Mouse (Mus musculus): ENCODE measurements around the gene Myl4. TPM values are rescaled to one million over a fixed set of nuclear protein-coding genes. Genes with fewer than 3 reads are reported as not detected.

The Myl4 gene
- total RNA-seq, 1 experiment: 9.1 TPM

DNA sequence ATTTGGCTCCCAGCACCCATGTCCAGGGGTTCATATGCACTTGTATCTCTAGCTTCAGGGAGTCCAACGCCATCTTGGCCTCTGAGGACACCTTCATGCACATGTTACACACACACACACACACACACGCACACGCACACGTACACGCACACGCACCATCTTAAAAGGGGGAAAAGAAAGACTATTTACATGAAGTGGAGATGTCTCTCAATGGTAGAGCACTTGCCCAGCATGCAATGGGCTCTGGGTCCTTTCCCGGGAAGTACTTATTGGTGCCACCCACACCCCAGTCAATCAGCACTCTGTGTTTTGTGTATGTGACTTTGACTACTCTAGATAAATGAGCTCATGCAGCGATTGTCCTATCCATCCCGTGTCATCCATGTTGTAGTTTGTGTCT lies 37.4 kb downstream of the Myl4 start:
- in situ Hi-C loops (cut with MboI; ENCODE audit: low sequenced_read_pairs in 2 of 2, unreplicated experiment in 2 of 2): no loop called here
- TF ChIP-seq CHD2 (IDR thresholded peaks at IDR 0.05; ENCODE audit: low read depth, low read length) (no peak), MAFK (IDR thresholded peaks at IDR 0.05; ENCODE audit: insufficient read depth, low read depth, low read length) (no peak), ZNF384 (IDR thresholded peaks at IDR 0.05; ENCODE audit: low read depth, low read length) (no peak), ZC3H11A (IDR thresholded peaks at IDR 0.05; ENCODE audit: borderline replicate concordance, low read depth, low read length) (no peak), HCFC1 (IDR thresholded peaks at IDR 0.05; ENCODE audit: borderline replicate concordance, insufficient read depth, low read length) (no peak)
- Histone ChIP-seq H3K4me3 (ENCODE audit: insufficient read depth in 1 of 2, low read depth in 1 of 2, low read length in 2 of 2, poor library complexity in 1 of 2, severe bottlenecking in 1 of 2) (no peak overlapping the region), H3K9me3 (ENCODE audit: control insufficient read depth, insufficient read depth, low read depth, low read length) (no peaks in the 10 kb centered on the region), H3K36me3 (ENCODE audit: control insufficient read depth, insufficient read depth, low read length, poor library complexity, severe bottlenecking) (no peaks in the 10 kb centered on the region), H3K27ac (ENCODE audit: insufficient read depth, low read depth, low read length, poor library complexity, severe bottlenecking) (no peak overlapping the region), H3K4me1 (ENCODE audit: control insufficient read depth in 2 of 2, insufficient read depth in 2 of 2, low read length in 2 of 2, poor library complexity in 1 of 2) (peaks cover 0 to 12% of the 10 kb centered on the region in 2 experiments; a peak in 2 of 4 replicates), H3K9ac (ENCODE audit: insufficient read depth, low read depth, low read length, poor library complexity, severe bottlenecking) (no peak overlapping the region)
- no peak for DNase-seq (ENCODE audit: low read depth, low spot score)

DNA sequence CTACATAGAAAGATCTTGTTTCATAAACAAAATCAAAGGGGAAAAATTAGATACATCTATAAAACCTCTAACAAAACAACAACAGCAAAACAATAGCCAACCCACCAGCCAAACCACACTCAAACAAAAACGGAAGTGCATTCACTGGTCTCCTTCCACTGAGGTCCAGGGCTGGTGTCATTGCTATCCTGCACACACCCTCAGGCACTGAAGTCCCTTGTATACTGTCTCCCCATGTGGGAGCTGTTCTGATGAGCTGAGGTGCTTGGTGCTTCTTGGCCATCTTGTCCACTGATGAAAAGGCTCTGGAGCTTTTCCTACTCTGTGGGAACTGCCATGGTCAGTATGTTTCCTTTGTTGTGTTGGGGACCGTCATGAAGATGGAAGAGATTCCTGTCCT lies 38.0 kb downstream of the Myl4 start:
- in situ Hi-C loops (cut with MboI; ENCODE audit: low sequenced_read_pairs in 2 of 2, unreplicated experiment in 2 of 2): no loop called here
- no peak for DNase-seq (ENCODE audit: low read depth, low spot score)
- H3K27ac ChIP-seq (ENCODE audit: insufficient read depth, low read depth, low read length, poor library complexity, severe bottlenecking): no peak overlapping the region
- TF ChIP-seq ZC3H11A (IDR thresholded peaks at IDR 0.05; ENCODE audit: borderline replicate concordance, low read depth, low read length) (no peak), ZNF384 (IDR thresholded peaks at IDR 0.05; ENCODE audit: low read depth, low read length) (no peak), MAFK (IDR thresholded peaks at IDR 0.05; ENCODE audit: insufficient read depth, low read depth, low read length) (no peak)
- H3K36me3 ChIP-seq (ENCODE audit: control insufficient read depth, insufficient read depth, low read length, poor library complexity, severe bottlenecking): no peaks in the 10 kb centered on the region
- no peak overlapping the region for H3K9ac ChIP-seq (ENCODE audit: insufficient read depth, low read depth, low read length, poor library complexity, severe bottlenecking)
- no peak overlapping the region for H3K4me3 ChIP-seq (ENCODE audit: insufficient read depth in 1 of 2, low read depth in 1 of 2, low read length in 2 of 2, poor library complexity in 1 of 2, severe bottlenecking in 1 of 2)
- H3K4me1 ChIP-seq (ENCODE audit: control insufficient read depth in 2 of 2, insufficient read depth in 2 of 2, low read length in 2 of 2, poor library complexity in 1 of 2): peaks cover 0 to 8% of the 10 kb centered on the region in 2 experiments; a peak in 2 of 4 replicates
- no peaks in the 10 kb centered on the region for H3K9me3 ChIP-seq (ENCODE audit: control insufficient read depth, insufficient read depth, low read depth, low read length)

GRCm38 (mm10) chr11:104589570-104589969 lies 39.1 kb downstream of the Myl4 start:
- no peaks in the 10 kb centered on the region for H3K36me3 ChIP-seq (ENCODE audit: control insufficient read depth, insufficient read depth, low read length, poor library complexity, severe bottlenecking)
- H3K9ac ChIP-seq (ENCODE audit: insufficient read depth, low read depth, low read length, poor library complexity, severe bottlenecking): no peak overlapping the region
- TF ChIP-seq HCFC1 (IDR thresholded peaks at IDR 0.05; ENCODE audit: borderline replicate concordance, insufficient read depth, low read length) (no peak), ZNF384 (IDR thresholded peaks at IDR 0.05; ENCODE audit: low read depth, low read length) (no peak), CHD2 (IDR thresholded peaks at IDR 0.05; ENCODE audit: low read depth, low read length) (no peak), ZC3H11A (IDR thresholded peaks at IDR 0.05; ENCODE audit: borderline replicate concordance, low read depth, low read length) (no peak), MAFK (IDR thresholded peaks at IDR 0.05; ENCODE audit: insufficient read depth, low read depth, low read length) (no peak)

DNA sequence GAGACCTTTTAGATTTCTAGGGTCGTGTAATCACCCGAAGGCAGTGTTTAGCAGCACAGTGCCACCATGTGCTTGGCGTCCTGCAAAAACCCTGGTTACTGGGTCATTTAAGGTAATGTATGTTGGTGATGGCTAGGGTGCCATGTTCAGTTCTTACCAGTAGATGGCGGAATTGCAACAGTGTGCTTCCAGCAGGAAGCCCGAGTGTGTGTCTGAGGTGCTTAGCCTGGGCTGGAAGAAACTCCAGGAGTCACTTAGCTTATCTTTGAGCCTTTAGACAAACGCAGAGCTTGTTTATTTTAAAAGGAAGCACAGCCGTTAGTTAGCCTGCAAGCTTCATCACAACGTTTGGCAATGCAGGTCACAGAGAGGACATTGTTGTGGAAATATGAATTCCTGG lies 39.7 kb downstream of the Myl4 start:
- no peak overlapping the region for H3K4me3 ChIP-seq (ENCODE audit: insufficient read depth in 1 of 2, low read depth in 1 of 2, low read length in 2 of 2, poor library complexity in 1 of 2, severe bottlenecking in 1 of 2)
- no peaks in the 10 kb centered on the region for H3K9me3 ChIP-seq (ENCODE audit: control insufficient read depth, insufficient read depth, low read depth, low read length)
- no peak overlapping the region for H3K9ac ChIP-seq (ENCODE audit: insufficient read depth, low read depth, low read length, poor library complexity, severe bottlenecking)
- H3K27ac ChIP-seq (ENCODE audit: insufficient read depth, low read depth, low read length, poor library complexity, severe bottlenecking): no peak overlapping the region
- in situ Hi-C loops (cut with MboI; ENCODE audit: low sequenced_read_pairs in 2 of 2, unreplicated experiment in 2 of 2): no loop called here
- no peaks in the 10 kb centered on the region for H3K36me3 ChIP-seq (ENCODE audit: control insufficient read depth, insufficient read depth, low read length, poor library complexity, severe bottlenecking)
- TF ChIP-seq ZC3H11A (IDR thresholded peaks at IDR 0.05; ENCODE audit: borderline replicate concordance, low read depth, low read length) (peak; percentile 87), ZNF384 (IDR thresholded peaks at IDR 0.05; ENCODE audit: low read depth, low read length) (no peak), HCFC1 (IDR thresholded peaks at IDR 0.05; ENCODE audit: borderline replicate concordance, insufficient read depth, low read length) (no peak), MAFK (IDR thresholded peaks at IDR 0.05; ENCODE audit: insufficient read depth, low read depth, low read length) (no peak)
- peak; percentile 79 for DNase-seq (ENCODE audit: low read depth, low spot score)
- H3K4me1 ChIP-seq (ENCODE audit: control insufficient read depth in 2 of 2, insufficient read depth in 2 of 2, low read length in 2 of 2, poor library complexity in 1 of 2): 0 out of 4 replicates have a peak, but pooled peaks cover 0 to 4% of the 10 kb centered on the region in 2 experiments

More at GRCm38 (mm10) chr11:104589570-104589969, 39.1 kb downstream of the Myl4 start:
- H3K4me3 ChIP-seq (ENCODE audit: insufficient read depth in 1 of 2, low read depth in 1 of 2, low read length in 2 of 2, poor library complexity in 1 of 2, severe bottlenecking in 1 of 2): no peak overlapping the region
- H3K27ac ChIP-seq (ENCODE audit: insufficient read depth, low read depth, low read length, poor library complexity, severe bottlenecking): no peak overlapping the region
- H3K4me1 ChIP-seq (ENCODE audit: control insufficient read depth in 2 of 2, insufficient read depth in 2 of 2, low read length in 2 of 2, poor library complexity in 1 of 2): 0 out of 4 replicates have a peak, but pooled peaks cover 0 to 4% of the 10 kb centered on the region in 2 experiments
- in situ Hi-C loops (cut with MboI; ENCODE audit: low sequenced_read_pairs in 2 of 2, unreplicated experiment in 2 of 2): no loop called here
- no peak for DNase-seq (ENCODE audit: low read depth, low spot score)
- no peaks in the 10 kb centered on the region for H3K9me3 ChIP-seq (ENCODE audit: control insufficient read depth, insufficient read depth, low read depth, low read length)
